Mouse (Mus musculus): Measurements from ENCODE around the gene Gm20877.
"Not testable (repeated sequence)": the region's sequence is repeated elsewhere in the genome, so short reads cannot be mapped to it uniquely, and the experiment has no call there.

The Gm20877 gene

GRCm38 (mm10) chrY:17093573-17093972 lies at the start of gene Gm20877:
TSS of gene Gm20877 (plus strand) at chrY:17093873.
- not testable (repeated sequence) for DNase-seq (ENCODE audit: low read depth)

Data from fibroblast of lung, adult 2 months (primary cell).